Mouse (Mus musculus) heart, adult 10 weeks (tissue): ENCODE results near the gene Gpr161. TPM values are rescaled to one million over a fixed set of nuclear protein-coding genes. Genes with fewer than 3 reads are reported as not detected.

Experiments
- polyA plus RNA-seq: library from polyadenylated mRNA; stranded (reverse); fragments of 350-450 nt; fragmentation: Illumina TruSeq; extraction: RNeasy Lipid Tissue Mini Kit (QIAGEN cat#74804); gene quantifications from one replicate; pipeline ENCODE4 v1.2.3, GENCODE M21; 2014; ENCODE audit warnings: low read depth, low replicate concordance

Gpr161 gene
- polyA plus RNA-seq = 1.0 TPM

DNA sequence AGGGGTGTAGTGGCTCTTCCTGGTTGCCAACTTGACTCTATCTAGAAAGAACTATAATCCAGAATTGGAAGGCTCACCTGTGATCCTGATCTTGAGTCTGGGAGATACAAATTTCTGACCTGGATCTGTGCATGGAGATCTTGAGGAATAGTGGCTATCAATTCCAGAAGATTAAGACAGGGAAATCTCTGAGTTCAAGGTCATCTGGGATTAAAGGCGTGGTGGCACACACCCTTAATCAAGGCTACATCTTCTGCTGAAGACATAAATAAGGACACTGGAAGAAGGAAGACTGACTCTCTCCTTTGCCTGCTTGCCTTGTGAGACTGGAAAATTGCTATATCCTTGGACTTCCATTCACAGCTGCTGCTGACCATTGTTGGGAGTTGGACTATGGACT, at the start of gene Gpr161:
TSS of gene Gpr161 (plus strand) at position 301 of the 400 bp plus-strand sequence.

Other genes starting within 250 kb of the Gpr161 start
- gene Tbx19, start 135.0 kb upstream of the Gpr161 start, polyA plus RNA-seq = not detected
- 19.3 TPM for gene Sft2d2, start 101.4 kb upstream of the Gpr161 start, polyA plus RNA-seq
- gene Tiprl, start 58.8 kb upstream of the Gpr161 start, polyA plus RNA-seq = 41.9 TPM
- 86.4 TPM for gene Dcaf6, start 164.7 kb downstream of the Gpr161 start, polyA plus RNA-seq
- gene Mpc2, start 164.8 kb downstream of the Gpr161 start, polyA plus RNA-seq = 597 TPM
- not detected for gene Adcy10, start 189.4 kb downstream of the Gpr161 start, polyA plus RNA-seq